8 mouse cellular contexts compared by ENCODE assay signal in genomic region chr5:129008008-129008407, GRCm38 (mm10). TPM values are rescaled to one million over a fixed set of nuclear protein-coding genes. Genes with fewer than 3 reads are reported as not detected.
DNase-seq lines count a peak whose midpoint lies in the region; ATAC-seq and TF ChIP-seq lines count a peak whose summit lies in the region.

No protein-coding gene starts in this region.

- no peaks in the 10 kb centered on the region for H3K27me3 ChIP-seq in heart, postnatal 0 days (ENCODE audit: control insufficient read depth, insufficient read depth, low read length)
- no peaks in the 10 kb centered on the region for H3K27me3 ChIP-seq in liver, embryonic 15.5 days
- H3K27me3 ChIP-seq in stomach, postnatal 0 days (ENCODE audit: control insufficient read depth, insufficient read depth, low read length), result no peaks in the 10 kb centered on the region

- TF ChIP-seq CTCF in lung, adult 2 months (IDR thresholded peaks at IDR 0.05; ENCODE audit: insufficient read depth, low read length), result no peak
- no peak for TF ChIP-seq CTCF in bone marrow macrophage, adult 2 months (IDR thresholded peaks at IDR 0.05; ENCODE audit: low read depth, low read length)
- TF ChIP-seq CTCF in heart, postnatal 0 days (IDR thresholded peaks at IDR 0.05; ENCODE audit: low read depth), result no peak
- TF ChIP-seq CTCF in stomach, postnatal 0 days (IDR thresholded peaks at IDR 0.05; ENCODE audit: low read depth), result no peak

- no peak for TF ChIP-seq EP300 in heart, postnatal 0 days (IDR thresholded peaks at IDR 0.05; ENCODE audit: low read depth)
- TF ChIP-seq EP300 in stomach, postnatal 0 days (optimal IDR thresholded peaks at IDR 0.05), result no peak

- H3K4me2 ChIP-seq in heart, postnatal 0 days (ENCODE audit: low read depth, low read length), result peak overlapping the region; percentile 86
- H3K4me2 ChIP-seq in liver, embryonic 15.5 days, result peak overlapping the region; percentile 71
- peak overlapping the region; percentile 76 for H3K4me2 ChIP-seq in stomach, postnatal 0 days (replicated peaks; ENCODE audit: low read depth)

- H3K4me3 ChIP-seq in lung, adult 2 months (replicated peaks; ENCODE audit: extremely low read depth, low read depth, low read length), result peak overlapping the region; percentile 67
- peak overlapping the region; percentile 93 for H3K4me3 ChIP-seq in bone marrow macrophage, adult 2 months (ENCODE audit: insufficient read depth, low read length)
- peak overlapping the region; percentile 72 for H3K4me3 ChIP-seq in heart, postnatal 0 days (ENCODE audit: low read depth, low read length)
- peak overlapping the region; percentile 87 for H3K4me3 ChIP-seq in liver, embryonic 15.5 days (replicated peaks)
- H3K4me3 ChIP-seq in stomach, postnatal 0 days (ENCODE audit: low read depth, low read length), result peak overlapping the region; percentile 68

- no peaks in the 10 kb centered on the region for H3K9me3 ChIP-seq in heart, postnatal 0 days (replicated peaks; ENCODE audit: control insufficient read depth, low read length)
- H3K9me3 ChIP-seq in liver, embryonic 15.5 days (replicated peaks), result no peaks in the 10 kb centered on the region
- no peaks in the 10 kb centered on the region for H3K9me3 ChIP-seq in stomach, postnatal 0 days (ENCODE audit: control insufficient read depth, low read length)

- DNase-seq in lung, adult 2 months, result peak; percentile 21
- no peak for DNase-seq in lung, postnatal 14 days
- no peak for DNase-seq in heart, postnatal 0 days (ENCODE audit: low spot score)
- DNase-seq in stomach, postnatal 0 days (ENCODE audit: low spot score), result no peak
- DNase-seq in frontal cortex, postnatal 10 days (ENCODE audit: low spot score in 2 of 2), result no peak
- DNase-seq in cerebellum, postnatal 25 days, result no peak

- no peaks in the 10 kb centered on the region for H3K36me3 ChIP-seq in heart, postnatal 0 days (replicated peaks; ENCODE audit: control insufficient read depth, insufficient read depth, low read length)
- peaks cover 24% of the 10 kb centered on the region for H3K36me3 ChIP-seq in liver, embryonic 15.5 days (replicated peaks)
- H3K36me3 ChIP-seq in stomach, postnatal 0 days (ENCODE audit: control insufficient read depth, insufficient read depth, low read length), result 0 out of 2 replicates have a peak, but pooled peaks cover 3% of the 10 kb centered on the region

- peaks cover 2% of the 10 kb centered on the region for H3K4me1 ChIP-seq in lung, adult 2 months (ENCODE audit: control insufficient read depth, insufficient read depth, low read length)
- H3K4me1 ChIP-seq in bone marrow macrophage, adult 2 months (ENCODE audit: control insufficient read depth, insufficient read depth, low read length), result peaks cover 54% of the 10 kb centered on the region
- H3K4me1 ChIP-seq in heart, postnatal 0 days (ENCODE audit: control insufficient read depth, insufficient read depth), result peaks cover 5% of the 10 kb centered on the region
- H3K4me1 ChIP-seq in liver, embryonic 15.5 days (replicated peaks), result peaks cover 70% of the 10 kb centered on the region
- H3K4me1 ChIP-seq in stomach, postnatal 0 days (replicated peaks; ENCODE audit: control insufficient read depth, insufficient read depth), result peaks cover 3% of the 10 kb centered on the region; the same call in 1 of the 2 replicates

- under 1% methylated on average over 18 of the region's 18 CpGs for WGBS in lung, adult 2 months
- WGBS in heart, postnatal 0 days, result under 1% methylated on average over 18 of the region's 18 CpGs
- under 1% methylated on average over 18 of the region's 18 CpGs for WGBS in liver, embryonic 15.5 days (ENCODE audit: insufficient replicate concordance)
- WGBS in stomach, postnatal 0 days, result under 1% methylated on average over 18 of the region's 18 CpGs

- ATAC-seq in heart, postnatal 0 days (ENCODE audit: insufficient read depth, low read depth), result peak; percentile 5
- peak; percentile 51 for ATAC-seq in liver, embryonic 15.5 days (ENCODE audit: insufficient read depth)
- ATAC-seq in stomach, postnatal 0 days (ENCODE audit: low FRiP score, low TSS enrichment), result peak; percentile 19

- H3K27ac ChIP-seq in bone marrow macrophage, adult 2 months (ENCODE audit: insufficient read depth, low read depth, low read length), result peak overlapping the region; percentile 47
- H3K27ac ChIP-seq in heart, postnatal 0 days (ENCODE audit: low read depth), result peak overlapping the region; percentile 59; the same call in 1 of the 2 replicates
- H3K27ac ChIP-seq in liver, embryonic 15.5 days (replicated peaks), result peak overlapping the region; percentile 98
- peak overlapping the region; percentile 63 for H3K27ac ChIP-seq in stomach, postnatal 0 days (replicated peaks)

- TF ChIP-seq POLR2A in lung, adult 2 months (IDR thresholded peaks at IDR 0.05; ENCODE audit: borderline replicate concordance, extremely low read depth, low read depth, low read length), result no peak
- TF ChIP-seq POLR2A in bone marrow macrophage, adult 2 months (IDR thresholded peaks at IDR 0.05; ENCODE audit: borderline replicate concordance, low read depth, low read length), result no peak

- H3K9ac ChIP-seq in heart, postnatal 0 days (replicated peaks; ENCODE audit: low read depth, low read length), result peak overlapping the region; percentile 66
- H3K9ac ChIP-seq in liver, embryonic 15.5 days, result peak overlapping the region; percentile 94
- peak overlapping the region; percentile 73 for H3K9ac ChIP-seq in stomach, postnatal 0 days (ENCODE audit: low read length)

RNA-seq across cellular contexts. Expression of gene Stx2, which starts 0.4 kb away (rescaled TPM):
- polyA plus RNA-seq in lung, adult 2 months (2012; rRNA removed), result 21.3 and 26.9 TPM in 2 replicates
- 106 and 112 TPM in 2 replicates for polyA plus RNA-seq in bone marrow macrophage, adult 2 months (2012; ENCODE audit: insufficient read depth, insufficient read length, missing spikeins)
- 19.8 and 36.8 TPM in 2 replicates for total RNA-seq in heart, postnatal 0 days (2014; rRNA removed; ENCODE audit: low replicate concordance)
- 14.6 and 16.3 TPM in 2 replicates for polyA plus RNA-seq in heart, postnatal 0 days (2015; fragmentation: Nextera tagmentation; extraction: Ambion mirVana)
- 65.5 and 65.6 TPM in 2 replicates for polyA plus RNA-seq in liver, embryonic 15.5 days (2015; fragmentation: Nextera tagmentation; extraction: Ambion mirVana)
- 10.4 and 10.9 TPM in 2 replicates for polyA plus RNA-seq in stomach, postnatal 0 days (2015; fragmentation: Nextera tagmentation; extraction: Ambion mirVana)

RNA-seq across cellular contexts. Expression of gene Ran, which starts 11.9 kb away (rescaled TPM):
- 35.5 and 43.2 TPM in 2 replicates for polyA plus RNA-seq in lung, adult 2 months (2012; rRNA removed)
- polyA plus RNA-seq in bone marrow macrophage, adult 2 months (2012; ENCODE audit: insufficient read depth, insufficient read length, missing spikeins), result 94.1 and 102 TPM in 2 replicates
- total RNA-seq in heart, postnatal 0 days (2014; rRNA removed; ENCODE audit: low replicate concordance), result 128 and 989 TPM in 2 replicates
- 188 and 196 TPM in 2 replicates for polyA plus RNA-seq in heart, postnatal 0 days (2015; fragmentation: Nextera tagmentation; extraction: Ambion mirVana)
- polyA plus RNA-seq in liver, embryonic 15.5 days (2015; fragmentation: Nextera tagmentation; extraction: Ambion mirVana), result 371 and 412 TPM in 2 replicates
- polyA plus RNA-seq in stomach, postnatal 0 days (2015; fragmentation: Nextera tagmentation; extraction: Ambion mirVana), result 226 and 257 TPM in 2 replicates

RNA-seq across cellular contexts. Expression of gene Rimbp2, which starts 54.7 kb away (rescaled TPM):
- 0.06 and 0.17 TPM in 2 replicates for polyA plus RNA-seq in lung, adult 2 months (2012; rRNA removed)
- polyA plus RNA-seq in bone marrow macrophage, adult 2 months (2012; ENCODE audit: insufficient read depth, insufficient read length, missing spikeins), result 0.92 TPM in 1 of 2 replicates, not detected in the other
- total RNA-seq in heart, postnatal 0 days (2014; rRNA removed; ENCODE audit: low replicate concordance), result 0.04 TPM in 1 of 2 replicates, not detected in the other
- polyA plus RNA-seq in heart, postnatal 0 days (2015; fragmentation: Nextera tagmentation; extraction: Ambion mirVana), result 0.03 and 0.07 TPM in 2 replicates
- not detected in 2 replicates for polyA plus RNA-seq in liver, embryonic 15.5 days (2015; fragmentation: Nextera tagmentation; extraction: Ambion mirVana)
- polyA plus RNA-seq in stomach, postnatal 0 days (2015; fragmentation: Nextera tagmentation; extraction: Ambion mirVana), result 0.15 and 0.17 TPM in 2 replicates

Comparison
In these comparisons a context has a peak if more than half of its experiments do, and no peak if none do; other contexts are left out.
1. H3K27ac ChIP-seq: peak in every context shown above with its lines; median percentile 98 in liver, embryonic 15.5 days; 63 in stomach, postnatal 0 days; 59 in heart, postnatal 0 days; 47 in bone marrow macrophage, adult 2 months.